Mouse (Mus musculus) small intestine, adult 2 months (tissue): ENCODE data around the gene Gm28372.

ENCODE experiments used
- CTCF ChIP-seq: fragments of 200-500 bp; IDR thresholded peaks from 2 replicates; pipeline ENCODE4 v1.5.1; 2012; ENCODE audit warnings: low read depth, mild to moderate bottlenecking, control low read depth, inconsistent platforms, low read length, moderate library complexity, mixed read lengths; ENCODE audit not compliant: insufficient replicate concordance, insufficient read length; ENCODE audit errors: extremely low read depth
- POLR2A ChIP-seq: fragments of 200-500 bp; IDR thresholded peaks from 2 replicates; pipeline ENCODE4 v1.6.1; 2012; ENCODE audit warnings: low read depth, mild to moderate bottlenecking, control low read depth, inconsistent platforms, low read length, moderate library complexity

DNA sequence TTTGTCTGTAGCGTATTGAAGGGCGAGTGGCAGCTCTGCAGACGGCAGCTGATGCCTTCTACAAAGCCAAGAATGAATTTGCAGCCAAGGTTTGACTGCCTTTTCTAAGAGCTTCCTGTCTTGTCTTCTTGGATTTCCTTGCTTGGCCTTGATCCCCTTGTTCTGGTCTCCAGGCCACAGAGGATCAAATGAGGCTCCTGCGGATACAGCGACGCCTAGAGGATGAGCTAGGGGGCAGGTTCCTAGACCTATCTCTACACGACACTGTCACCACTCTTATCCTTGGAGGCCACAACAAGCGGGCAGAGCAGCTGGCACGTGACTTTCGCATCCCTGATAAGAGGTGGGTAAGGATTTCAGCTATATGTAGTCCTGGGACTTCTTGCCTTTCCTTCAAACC, 37.1 kb downstream of the Gm28372 start:
- TF ChIP-seq CTCF (no peak), POLR2A (no peak)
